Mouse (Mus musculus) heart, postnatal 0 days (tissue): ENCODE measurements at regions not wholly inside any gene's neighbourhood (a gene's known extent, or its start where the extent isn't known, plus 50 kb on each side); places are given as distances from the start of the nearest gene placed in this dataset.
A peak's percentile ranks its signal among the peaks of the same experiment; 100 is the strongest.

Experiments used
- ATAC-seq: fragments of 200-750 bp; cut with Nextera tagmentation; 2 replicates; pipeline ENCODE4 v1.8.0; 2017; ENCODE audit warnings: low read depth, moderate number of reproducible peaks, moderate library complexity; ENCODE audit not compliant: insufficient read depth
- DNase-seq: peaks from one replicate; pipeline ENCODE4 v3.0.0-alpha.2; 2016; ENCODE audit warnings: low spot score
- H3K27ac ChIP-seq: fragments of 300-500 bp; sonication (generic); 2 replicates; pipeline ENCODE4 v1.5.1; 2014; ENCODE audit warnings: low read depth, mild to moderate bottlenecking
- H3K27me3 ChIP-seq: fragments of 300-500 bp; sonication (generic); 2 replicates; pipeline ENCODE4 v1.6.1; 2014; ENCODE audit warnings: low read length, mixed read lengths; ENCODE audit not compliant: control insufficient read depth, insufficient read depth
- H3K36me3 ChIP-seq: fragments of 300-500 bp; sonication (generic); replicated peaks from 2 replicates; pipeline ENCODE4 v1.6.1; 2014; ENCODE audit warnings: low read length, mixed read lengths; ENCODE audit not compliant: control insufficient read depth, insufficient read depth
- H3K4me1 ChIP-seq: fragments of 300-500 bp; sonication (generic); 2 replicates; pipeline ENCODE4 v1.6.1; 2014; ENCODE audit warnings: antibody characterized with exemption; ENCODE audit not compliant: control insufficient read depth, insufficient read depth
- H3K4me2 ChIP-seq: fragments of 300-500 bp; sonication (generic); 2 replicates; pipeline ENCODE4 v1.6.1; 2014; ENCODE audit warnings: low read depth, mild to moderate bottlenecking, low read length, moderate library complexity
- H3K4me3 ChIP-seq: fragments of 300-500 bp; sonication (generic); 2 replicates; pipeline ENCODE4 v1.5.1; 2014; ENCODE audit warnings: low read depth, low read length
- H3K9ac ChIP-seq: fragments of 300-500 bp; sonication (generic); replicated peaks from 2 replicates; pipeline ENCODE4 v1.6.1; 2014; ENCODE audit warnings: low read depth, low read length, mixed read lengths
- H3K9me3 ChIP-seq: fragments of 300-500 bp; sonication (generic); replicated peaks from 2 replicates; pipeline ENCODE4 v1.6.1; 2016; ENCODE audit warnings: low read length; ENCODE audit not compliant: control insufficient read depth
- CTCF ChIP-seq: IDR thresholded peaks from 2 replicates; pipeline ENCODE4 v1.5.1; 2016; ENCODE audit warnings: antibody characterized with exemption, control low read depth, low read depth
- EP300 ChIP-seq: IDR thresholded peaks from 2 replicates; pipeline ENCODE4 v1.6.1; 2016; ENCODE audit warnings: antibody characterized with exemption, low read depth
- WGBS: fragments of 180-500 bp; shearing (Covaris S2); extraction: QIAGEN DNeasy Blood & Tissue Kit; methylation state at CpG from one replicate; pipeline ENCODE4 v1.1.7; 2014; 5-methylcytosine and 5-hydroxymethylcytosine counted together

DNA sequence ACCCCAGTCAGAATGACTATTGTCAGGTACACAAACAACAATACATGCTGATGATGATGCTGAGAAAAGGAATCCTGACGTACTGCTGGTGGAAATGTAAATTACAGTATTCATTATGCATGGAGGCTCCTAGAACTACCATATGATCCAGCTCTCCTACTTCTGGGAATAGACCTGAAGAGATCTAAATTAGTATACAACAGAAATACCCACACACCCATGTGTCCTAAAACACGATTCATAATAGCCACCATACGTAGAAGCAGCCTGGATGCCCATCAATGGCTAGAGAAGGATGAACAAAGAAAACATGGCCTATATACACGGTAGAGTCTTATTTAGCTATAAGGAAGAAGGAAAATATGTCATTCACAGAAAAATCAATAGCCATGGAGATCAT is 82.3 kb upstream of the Ttc14 start:
- H3K9me3 ChIP-seq, result 0 out of 2 replicates have a peak, but pooled peaks cover 8% of the 10 kb centered on the region
- H3K4me3 ChIP-seq, result no peak overlapping the region
- no peaks in the 10 kb centered on the region for H3K36me3 ChIP-seq
- no peaks in the 10 kb centered on the region for H3K4me1 ChIP-seq
- 80% methylated on average over 4 of the region's 4 CpGs for WGBS
- TF ChIP-seq EP300 (no peak), CTCF (no peak)
- no peak overlapping the region for H3K9ac ChIP-seq
- ATAC-seq, result no peak
- DNase-seq, result no peak
- H3K27ac ChIP-seq, result no peak overlapping the region
- no peak overlapping the region for H3K4me2 ChIP-seq
- no peaks in the 10 kb centered on the region for H3K27me3 ChIP-seq

DNA sequence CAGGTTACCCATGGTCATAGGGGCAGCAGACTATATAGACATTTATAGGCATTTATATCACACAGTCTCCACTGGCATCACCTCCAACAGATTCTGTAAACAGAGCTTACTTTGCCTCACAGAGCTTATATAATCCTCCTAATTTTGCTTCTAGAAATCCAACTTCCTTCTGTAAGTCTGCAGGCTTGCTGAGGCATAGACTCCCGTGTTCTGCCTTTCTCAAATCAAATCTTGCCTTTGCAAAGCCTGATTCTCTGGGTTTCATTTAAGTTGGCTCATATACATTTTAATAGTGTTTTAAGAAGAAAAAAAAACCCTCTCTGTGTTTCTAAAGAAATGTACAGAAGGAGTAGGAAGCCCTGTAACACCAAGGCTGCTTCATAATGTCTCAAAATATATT is 71.7 kb upstream of the Ttc14 start:
- no peak overlapping the region for H3K27ac ChIP-seq
- DNase-seq (no peak), ATAC-seq (no peak)
- H3K27me3 ChIP-seq, result no peaks in the 10 kb centered on the region
- H3K4me2 ChIP-seq, result no peak overlapping the region
- H3K9me3 ChIP-seq, result no peaks in the 10 kb centered on the region
- H3K36me3 ChIP-seq, result no peaks in the 10 kb centered on the region
- no peak overlapping the region for H3K9ac ChIP-seq
- H3K4me3 ChIP-seq, result no peak overlapping the region
- TF ChIP-seq CTCF (no peak), EP300 (no peak)
- WGBS, result 70% methylated on average over 1 of the region's 1 CpGs
- H3K4me1 ChIP-seq, result no peaks in the 10 kb centered on the region

DNA sequence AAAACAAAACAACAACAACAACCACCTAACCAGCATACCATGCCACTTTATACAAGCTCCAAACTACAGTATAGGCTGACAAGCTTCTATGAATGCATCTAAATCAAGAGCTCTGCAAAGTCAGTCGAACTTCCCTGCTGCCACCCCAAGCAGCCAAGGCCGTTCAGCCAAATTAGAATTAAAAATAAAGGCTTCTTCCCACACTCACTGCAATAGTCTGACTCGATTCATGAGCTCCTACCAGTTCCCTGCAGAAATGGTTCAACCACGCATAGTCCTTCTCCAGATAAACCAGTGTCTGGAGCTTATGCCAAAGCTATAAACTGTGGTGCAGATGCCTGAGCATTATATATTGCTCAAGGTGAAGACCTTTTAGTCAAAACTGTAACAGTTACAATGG is 69.3 kb upstream of the Ttc14 start:
- Histone ChIP-seq H3K4me1 (no peaks in the 10 kb centered on the region), H3K9ac (no peak overlapping the region), H3K27ac (no peak overlapping the region), H3K27me3 (no peaks in the 10 kb centered on the region), H3K9me3 (no peaks in the 10 kb centered on the region), H3K4me2 (no peak overlapping the region), H3K4me3 (no peak overlapping the region), H3K36me3 (no peaks in the 10 kb centered on the region)
- 75% methylated on average over 4 of the region's 4 CpGs for WGBS
- TF ChIP-seq EP300, result no peak
- no peak for TF ChIP-seq CTCF
- DNase-seq (no peak), ATAC-seq (no peak)

- ATAC-seq (peak; percentile 90), DNase-seq (peak; percentile 72)
- H3K4me3 ChIP-seq, result no peak overlapping the region
- no peaks in the 10 kb centered on the region for H3K36me3 ChIP-seq
- peak overlapping the region; percentile 78 for H3K27ac ChIP-seq
- H3K9ac ChIP-seq, result no peak overlapping the region
- WGBS, result 50% methylated on average over 1 of the region's 1 CpGs
- no peaks in the 10 kb centered on the region for H3K9me3 ChIP-seq
- TF ChIP-seq CTCF (no peak), EP300 (no peak)
- 0 out of 2 replicates have a peak, but pooled peaks cover 2% of the 10 kb centered on the region for H3K4me1 ChIP-seq
- no peak overlapping the region for H3K4me2 ChIP-seq
- H3K27me3 ChIP-seq, result no peaks in the 10 kb centered on the region
Observed at GRCm38 (mm10) chr3:33737496-33737895, 62.1 kb upstream of the Ttc14 start.

DNA sequence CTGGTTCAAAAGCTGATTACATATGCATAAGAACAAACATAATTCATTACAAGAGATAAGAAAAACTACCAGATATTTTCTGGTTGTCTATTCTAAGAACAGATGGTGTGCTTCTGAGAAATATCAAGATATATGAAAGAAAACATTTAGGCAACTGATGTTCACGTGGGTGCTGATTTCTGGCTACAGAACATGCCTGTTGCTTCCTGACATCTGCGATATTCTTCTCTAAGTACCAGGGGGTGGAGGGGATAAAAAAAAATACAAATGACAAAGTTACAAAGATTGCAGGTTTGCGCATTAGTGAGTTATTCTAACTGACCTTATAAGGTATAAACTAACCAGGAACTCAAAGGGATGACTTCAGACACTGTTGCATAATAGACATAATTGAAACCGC is 57.5 kb upstream of the Ttc14 start:
- H3K4me3 ChIP-seq, result no peak overlapping the region
- H3K9ac ChIP-seq, result no peak overlapping the region
- no peak overlapping the region for H3K27ac ChIP-seq
- no peaks in the 10 kb centered on the region for H3K36me3 ChIP-seq
- H3K9me3 ChIP-seq, result no peaks in the 10 kb centered on the region
- H3K4me2 ChIP-seq, result no peak overlapping the region
- DNase-seq (no peak), ATAC-seq (no peak)
- H3K4me1 ChIP-seq, result 0 out of 2 replicates have a peak, but pooled peaks cover under 1% of the 10 kb centered on the region
- TF ChIP-seq CTCF (no peak), EP300 (no peak)
- WGBS, result 71% methylated on average over 4 of the region's 4 CpGs
- no peaks in the 10 kb centered on the region for H3K27me3 ChIP-seq
